Mouse (Mus musculus) embryonic facial prominence, embryonic 12.5 days (tissue): Measurements from ENCODE around the gene Nrbp1. TPM values are rescaled to one million over a fixed set of nuclear protein-coding genes. Genes with fewer than 3 reads are reported as not detected.
"Not testable (repeated sequence)": the region's sequence is repeated elsewhere in the genome, so short reads cannot be mapped to it uniquely, and the experiment has no call there.

Experiments
- ATAC-seq: fragments of 200-750 bp; cut with Nextera tagmentation; 2 replicates; pipeline ENCODE4 v1.8.0; 2017; ENCODE audit not compliant: insufficient number of reproducible peaks, insufficient read depth, low FRiP score, low TSS enrichment
- H3K27ac ChIP-seq: fragments of 300-500 bp; sonication (generic); 2 replicates; pipeline ENCODE4 v1.5.1; 2016; ENCODE audit warnings: mild to moderate bottlenecking
- H3K27me3 ChIP-seq: fragments of 300-500 bp; sonication (generic); 2 replicates; pipeline ENCODE4 v1.6.1; 2016; ENCODE audit warnings: mild to moderate bottlenecking, moderate library complexity
- H3K36me3 ChIP-seq: fragments of 300-500 bp; sonication (generic); 2 replicates; pipeline ENCODE4 v1.6.1; 2016; ENCODE audit warnings: mild to moderate bottlenecking
- H3K4me1 ChIP-seq: fragments of 300-500 bp; sonication (generic); 2 replicates; pipeline ENCODE4 v1.6.1; 2016
- H3K4me2 ChIP-seq: fragments of 300-500 bp; sonication (generic); replicated peaks from 2 replicates; pipeline ENCODE4 v1.6.1; 2016; ENCODE audit warnings: mild to moderate bottlenecking, moderate library complexity
- H3K4me3 ChIP-seq: fragments of 300-500 bp; sonication (generic); 2 replicates; pipeline ENCODE4 v1.5.1; 2016; ENCODE audit warnings: mild to moderate bottlenecking
- H3K9ac ChIP-seq: fragments of 300-500 bp; sonication (generic); 2 replicates; pipeline ENCODE4 v1.6.1; 2016; ENCODE audit warnings: mild to moderate bottlenecking, moderate library complexity
- H3K9me3 ChIP-seq: fragments of 300-500 bp; sonication (generic); 2 replicates; pipeline ENCODE4 v1.6.1; 2016; ENCODE audit warnings: mild to moderate bottlenecking, moderate library complexity
- WGBS: fragments of 180-500 bp; shearing (Covaris S2); methylation state at CpG from one replicate; pipeline ENCODE4 v1.1.7; 2016; 5-methylcytosine and 5-hydroxymethylcytosine counted together
- polyA plus RNA-seq: library from polyadenylated mRNA; unstranded; fragments of >200 nt; fragmentation: Nextera tagmentation; extraction: Ambion mirVana; gene quantifications from 2 replicates; pipeline ENCODE4 v1.2.1, GENCODE M21; 2016

Gene Nrbp1
- polyA plus RNA-seq, 1 experiment from 2014 or later: 155 TPM

- Histone ChIP-seq H3K9ac (no peak overlapping the region), H3K27ac (no peak overlapping the region), H3K4me2 (no peak overlapping the region), H3K27me3 (no peaks in the 10 kb centered on the region), H3K4me3 (no peak overlapping the region), H3K36me3 (peaks cover 71% of the 10 kb centered on the region), H3K4me1 (peaks cover 25% of the 10 kb centered on the region), H3K9me3 (peaks cover 4% of the 10 kb centered on the region; the same call in 1 of the 2 replicates)
- 83% methylated on average over 5 of the region's 5 CpGs for WGBS
- no peak for ATAC-seq
Observed at GRCm38 (mm10) chr5:31198616-31199320, 41.9 kb upstream of the Nrbp1 start.

DNA sequence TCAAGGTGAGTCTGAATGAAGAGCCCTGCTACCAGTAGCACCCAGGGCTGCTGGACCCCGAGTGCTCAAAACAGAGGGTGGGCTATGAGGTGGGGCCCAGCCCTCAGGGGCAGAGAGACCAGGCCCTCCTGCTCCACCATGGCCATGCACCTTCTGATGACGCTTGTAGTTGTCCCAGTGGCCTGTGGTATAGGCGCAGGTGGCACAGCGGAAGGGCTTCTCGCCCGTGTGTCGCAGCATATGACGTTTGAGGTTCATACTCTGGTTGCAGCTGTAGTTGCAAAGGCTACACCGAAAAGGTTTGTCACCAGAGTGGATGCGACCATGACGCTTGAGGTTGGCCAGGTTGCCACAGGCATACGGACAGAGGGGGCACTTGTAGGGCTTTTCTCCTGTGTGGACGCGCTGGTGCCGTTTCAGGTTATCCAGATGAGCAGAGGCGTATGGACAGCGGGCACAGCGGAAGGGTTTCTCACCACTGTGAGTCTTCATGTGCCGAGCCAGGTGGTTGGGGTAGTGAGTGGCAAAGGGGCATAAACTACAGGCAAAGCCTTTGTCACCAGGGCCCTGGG, 41.3 kb upstream of the Nrbp1 start:
- WGBS: 92% methylated on average over 19 of the region's 19 CpGs
- Histone ChIP-seq H3K4me1 (peaks cover 19% of the 10 kb centered on the region), H3K9me3 (peaks cover 4% of the 10 kb centered on the region; the same call in 1 of the 2 replicates), H3K9ac (no peak overlapping the region), H3K4me3 (no peak overlapping the region), H3K27ac (no peak overlapping the region), H3K27me3 (no peaks in the 10 kb centered on the region), H3K36me3 (peaks cover 77% of the 10 kb centered on the region), H3K4me2 (no peak overlapping the region)
- no peak for ATAC-seq

DNA sequence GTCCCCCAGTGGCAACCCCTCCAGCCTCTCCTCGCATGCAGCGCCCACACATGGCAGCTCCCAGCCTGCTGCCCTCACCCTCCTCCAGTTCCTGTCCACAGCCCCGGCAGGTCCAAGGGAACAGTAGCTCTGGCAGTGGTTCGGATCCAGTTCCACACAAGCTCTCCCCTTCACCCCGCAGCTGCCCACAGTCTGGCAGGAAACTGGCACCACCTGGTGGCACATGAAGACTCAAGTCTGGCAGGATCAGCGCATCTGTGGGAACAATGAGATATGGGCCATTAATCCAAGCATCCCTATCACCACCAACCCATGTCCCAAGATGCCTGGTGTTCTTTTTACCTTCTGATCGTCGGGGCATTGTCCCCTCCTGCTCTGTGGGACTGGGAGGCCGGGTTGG, 40.8 kb upstream of the Nrbp1 start:
- H3K9me3 ChIP-seq: peaks cover 4% of the 10 kb centered on the region; the same call in 1 of the 2 replicates
- no peak for ATAC-seq
- H3K4me1 ChIP-seq: peaks cover 15% of the 10 kb centered on the region; the same call in 1 of the 2 replicates
- H3K27me3 ChIP-seq: no peaks in the 10 kb centered on the region
- H3K36me3 ChIP-seq: peaks cover 77% of the 10 kb centered on the region
- WGBS: 87% methylated on average over 9 of the region's 9 CpGs
- H3K4me2 ChIP-seq: no peak overlapping the region
- peak overlapping the region; percentile 4; the same call in 1 of the 2 replicates for H3K4me3 ChIP-seq
- H3K9ac ChIP-seq: no peak overlapping the region
- H3K27ac ChIP-seq: 0 out of 2 replicates have a peak overlapping the region, but pooled peaks have one; percentile 14

DNA sequence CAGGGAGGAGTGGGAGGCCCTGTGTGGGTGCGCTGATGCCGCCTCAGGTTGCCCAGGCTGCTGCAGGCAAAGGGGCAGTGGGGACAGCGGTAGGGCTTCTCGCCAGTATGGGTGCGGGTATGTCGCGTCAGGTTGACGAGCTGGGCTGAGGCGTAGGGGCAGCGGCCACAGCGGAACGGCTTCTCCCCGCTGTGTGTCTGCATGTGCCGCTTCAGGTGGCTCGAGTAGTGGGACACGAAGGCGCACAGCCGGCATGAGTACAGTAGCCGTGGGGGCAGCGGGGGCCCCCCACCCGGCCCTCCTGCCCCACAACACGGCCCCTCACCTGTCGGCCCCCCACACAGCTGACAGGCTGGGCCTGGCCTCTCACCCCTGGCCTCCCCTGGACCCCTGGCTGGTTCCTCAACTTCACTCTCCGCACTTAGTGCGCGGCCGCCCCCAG, 40.3 kb upstream of the Nrbp1 start:
- 0 out of 2 replicates have a peak overlapping the region, but pooled peaks have one; percentile 14 for H3K27ac ChIP-seq
- H3K9ac ChIP-seq: no peak overlapping the region
- peak overlapping the region; percentile 78 for H3K4me2 ChIP-seq
- H3K9me3 ChIP-seq: peaks cover 4% of the 10 kb centered on the region; the same call in 1 of the 2 replicates
- no peaks in the 10 kb centered on the region for H3K27me3 ChIP-seq
- peaks cover 15% of the 10 kb centered on the region; the same call in 1 of the 2 replicates for H3K4me1 ChIP-seq
- WGBS: 89% methylated on average over 27 of the region's 27 CpGs
- H3K4me3 ChIP-seq: peak overlapping the region; percentile 4; the same call in 1 of the 2 replicates
- ATAC-seq: no peak
- peaks cover 77% of the 10 kb centered on the region for H3K36me3 ChIP-seq

- peaks cover 76% of the 10 kb centered on the region for H3K36me3 ChIP-seq
- 17% methylated on average over 13 of the region's 13 CpGs for WGBS
- ATAC-seq: no peak
Observed at GRCm38 (mm10) chr5:31201042-31201741, 39.5 kb upstream of the Nrbp1 start.

GRCm38 (mm10) chr5:31201742-31202590, 38.7 kb upstream of the Nrbp1 start, which contains the start of gene Zfp513:
Gene Zfp513 (minus strand): TSS chr5:31202303.
- ATAC-seq: peak; percentile 98
- Histone ChIP-seq H3K4me3 (peak within 1 kb of the TSS; percentile 82), H3K27me3 (no peaks in the 10 kb centered on the region), H3K27ac (peak within 1 kb of the TSS; percentile 88), H3K4me2 (peak within 1 kb of the TSS; percentile 78), H3K36me3 (peaks cover 75% of the 10 kb centered on the region), H3K9me3 (peaks cover 4% of the 10 kb centered on the region; the same call in 1 of the 2 replicates), H3K9ac (peak within 1 kb of the TSS; percentile 89), H3K4me1 (peaks cover 15% of the 10 kb centered on the region; the same call in 1 of the 2 replicates)
- WGBS: under 1% methylated on average over 53 of the region's 53 CpGs

More at GRCm38 (mm10) chr5:31201042-31201741, 39.5 kb upstream of the Nrbp1 start:
- Histone ChIP-seq H3K27ac (peak overlapping the region; percentile 79), H3K4me2 (peak overlapping the region; percentile 78), H3K9ac (peak overlapping the region; percentile 89), H3K4me1 (peaks cover 15% of the 10 kb centered on the region; the same call in 1 of the 2 replicates), H3K4me3 (peak overlapping the region; percentile 82), H3K27me3 (no peaks in the 10 kb centered on the region), H3K9me3 (peaks cover 4% of the 10 kb centered on the region; the same call in 1 of the 2 replicates)

GRCm38 (mm10) chr5:31202933-31203332, 37.7 kb upstream of the Nrbp1 start:
- Histone ChIP-seq H3K36me3 (peaks cover 75% of the 10 kb centered on the region), H3K9ac (peak overlapping the region; percentile 61; the same call in 1 of the 2 replicates), H3K27ac (peak overlapping the region; percentile 88; the same call in 1 of the 2 replicates), H3K4me1 (peaks cover 15% of the 10 kb centered on the region; the same call in 1 of the 2 replicates), H3K27me3 (no peaks in the 10 kb centered on the region), H3K9me3 (peaks cover 4% of the 10 kb centered on the region; the same call in 1 of the 2 replicates), H3K4me3 (peak overlapping the region; percentile 82), H3K4me2 (peak overlapping the region; percentile 64)
- ATAC-seq: no peak
- 86% methylated on average over 7 of the region's 7 CpGs for WGBS

DNA sequence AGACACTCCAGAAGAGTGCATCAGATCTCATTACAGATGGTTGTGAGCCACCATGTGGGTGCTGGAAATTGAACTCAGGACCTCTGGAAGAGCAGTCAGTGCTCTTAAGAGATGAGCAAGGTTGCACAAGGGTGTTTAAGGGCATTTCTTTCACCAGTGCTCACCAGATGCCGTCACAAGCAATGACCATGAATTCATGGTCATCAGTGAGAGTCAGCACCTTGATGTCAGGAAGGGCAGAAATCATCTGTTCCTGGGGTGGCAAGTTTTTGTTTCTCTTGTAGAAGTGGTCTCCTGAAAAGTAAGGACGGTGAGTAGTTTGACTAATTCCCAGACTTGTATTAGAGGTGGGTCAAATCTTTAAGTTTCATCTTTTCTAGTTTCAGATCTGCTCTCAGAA, 36.8 kb upstream of the Nrbp1 start:
- ATAC-seq: no peak
- 94% methylated on average over 2 of the region's 2 CpGs for WGBS
- H3K27me3 ChIP-seq: no peaks in the 10 kb centered on the region
- H3K36me3 ChIP-seq: peaks cover 69% of the 10 kb centered on the region
- H3K9ac ChIP-seq: no peak overlapping the region
- no peak overlapping the region for H3K27ac ChIP-seq
- peaks cover 4% of the 10 kb centered on the region; the same call in 1 of the 2 replicates for H3K9me3 ChIP-seq
- peaks cover 15% of the 10 kb centered on the region; the same call in 1 of the 2 replicates for H3K4me1 ChIP-seq
- H3K4me2 ChIP-seq: no peak overlapping the region
- no peak overlapping the region for H3K4me3 ChIP-seq

GRCm38 (mm10) chr5:31204421-31204820, 36.2 kb upstream of the Nrbp1 start:
- ATAC-seq: no peak
- H3K27me3 ChIP-seq: no peaks in the 10 kb centered on the region
- H3K27ac ChIP-seq: no peak overlapping the region
- no peak overlapping the region for H3K9ac ChIP-seq
- peaks cover 63% of the 10 kb centered on the region for H3K36me3 ChIP-seq
- H3K4me1 ChIP-seq: peaks cover 15% of the 10 kb centered on the region; the same call in 1 of the 2 replicates
- no peak overlapping the region for H3K4me2 ChIP-seq
- no peak overlapping the region for H3K4me3 ChIP-seq
- WGBS: 92% methylated on average over 6 of the region's 6 CpGs
- peaks cover 4% of the 10 kb centered on the region; the same call in 1 of the 2 replicates for H3K9me3 ChIP-seq

DNA sequence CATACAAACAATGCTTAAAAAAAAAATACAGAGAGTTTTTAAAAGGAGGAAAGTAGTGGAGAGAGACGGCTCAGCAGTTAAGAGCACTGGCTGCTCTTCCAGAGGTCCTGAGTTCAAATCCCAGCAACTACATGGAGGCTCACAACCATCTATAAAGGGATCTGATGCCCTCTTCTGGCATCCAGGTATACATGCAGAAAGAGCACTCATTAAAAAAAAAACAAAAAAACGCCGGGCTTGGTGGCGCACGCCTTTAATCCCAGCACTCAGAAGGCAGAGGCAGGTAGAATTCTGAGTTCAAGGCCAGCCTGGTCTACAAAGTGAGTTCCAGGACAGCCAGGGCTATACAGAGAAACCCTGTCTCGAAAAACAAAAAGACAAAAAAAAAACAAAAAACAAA, 24.1 kb upstream of the Nrbp1 start:
- H3K27me3 ChIP-seq, H3K4me3 ChIP-seq, H3K27ac ChIP-seq, H3K4me2 ChIP-seq, H3K36me3 ChIP-seq, H3K9ac ChIP-seq, H3K4me1 ChIP-seq, ATAC-seq, H3K9me3 ChIP-seq: not testable (repeated sequence)
- 90% methylated on average over 6 of the region's 6 CpGs for WGBS
